Mouse (Mus musculus) hindbrain, postnatal 0 days (tissue): ENCODE results near the gene Trpm3. TPM values are rescaled to one million over a fixed set of nuclear protein-coding genes. Genes with fewer than 3 reads are reported as not detected.

Experiments
- ATAC-seq: fragments of 200-750 bp; cut with Nextera tagmentation; 2 replicates; pipeline ENCODE4 v1.8.0; 2017; ENCODE audit warnings: mild to moderate bottlenecking, moderate TSS enrichment, moderate library complexity
- DNase-seq: peaks from one replicate; pipeline ENCODE4 v3.0.0-alpha.2; 2015; ENCODE audit warnings: low spot score
- H3K27ac ChIP-seq: fragments of 300-500 bp; sonication (generic); 2 replicates; pipeline ENCODE4 v1.5.1; 2014; ENCODE audit warnings: mild to moderate bottlenecking
- H3K27me3 ChIP-seq: fragments of 300-500 bp; sonication (generic); 2 replicates; pipeline ENCODE4 v1.6.1; 2014; ENCODE audit warnings: low read length, mixed read lengths; ENCODE audit not compliant: insufficient read depth
- H3K36me3 ChIP-seq: fragments of 300-500 bp; sonication (generic); 2 replicates; pipeline ENCODE4 v1.6.1; 2014; ENCODE audit warnings: low read length, mixed read lengths; ENCODE audit not compliant: insufficient read depth
- H3K4me1 ChIP-seq: fragments of 300-500 bp; sonication (generic); 2 replicates; pipeline ENCODE4 v1.6.1; 2014; ENCODE audit warnings: antibody characterized with exemption, low read length, mixed read lengths; ENCODE audit not compliant: insufficient read depth
- H3K4me2 ChIP-seq: fragments of 300-500 bp; sonication (generic); 2 replicates; pipeline ENCODE4 v1.6.1; 2014; ENCODE audit warnings: low read depth, mild to moderate bottlenecking, low read length, moderate library complexity, mixed read lengths
- H3K4me3 ChIP-seq: fragments of 300-500 bp; sonication (generic); 2 replicates; pipeline ENCODE4 v1.5.1; 2014; ENCODE audit warnings: low read length
- H3K9ac ChIP-seq: fragments of 300-500 bp; sonication (generic); replicated peaks from 2 replicates; pipeline ENCODE4 v1.6.1; 2014; ENCODE audit warnings: mild to moderate bottlenecking, low read length, moderate library complexity, mixed read lengths
- H3K9me3 ChIP-seq: fragments of 300-500 bp; sonication (generic); 2 replicates; pipeline ENCODE4 v1.6.1; 2016; ENCODE audit warnings: low read length, mixed read lengths
- CTCF ChIP-seq: IDR thresholded peaks from 2 replicates; pipeline ENCODE4 v1.5.1; 2016; ENCODE audit warnings: antibody characterized with exemption, control low read depth, low read depth
- WGBS: fragments of 180-500 bp; shearing (Covaris S2); extraction: QIAGEN DNeasy Blood & Tissue Kit; methylation state at CpG from one replicate; pipeline ENCODE4 v1.1.7; 2014; 5-methylcytosine and 5-hydroxymethylcytosine counted together
- polyA plus RNA-seq: library from polyadenylated mRNA; unstranded; fragments of >200 nt; fragmentation: Nextera tagmentation; extraction: Ambion mirVana; gene quantifications from 2 replicates; pipeline ENCODE4 v1.2.1, GENCODE M21; 2015
- total RNA-seq: library from RNA; depleted of rRNA; stranded (reverse); fragments of >200 nt; gene quantifications from 2 replicates; pipeline ENCODE4 v1.2.3, GENCODE M21; 2014

Trpm3 gene
- total and polyA plus RNA-seq, 2 experiments from 2014 or later: 44.1 to 63.5 TPM

DNA sequence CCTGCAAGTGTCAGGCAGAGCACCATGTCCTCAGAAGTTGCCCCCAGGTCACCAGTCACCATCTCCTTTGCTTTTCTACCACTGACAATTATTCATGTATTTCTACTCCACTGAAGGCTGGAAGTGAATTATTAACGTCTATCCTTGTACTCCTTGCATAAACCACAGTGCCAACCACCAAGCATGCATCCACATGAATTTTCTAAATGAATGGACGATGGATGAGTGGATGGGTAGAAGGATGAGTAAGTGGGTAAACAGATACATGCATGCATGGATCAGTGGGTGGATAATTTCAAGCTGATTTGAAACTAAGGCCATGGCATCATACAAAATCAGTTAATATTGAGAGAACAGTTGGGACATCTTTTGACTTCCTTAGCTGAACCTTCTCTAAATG lies 644.9 kb downstream of the Trpm3 start:
- Histone ChIP-seq H3K4me3 (no peak overlapping the region), H3K9ac (no peak overlapping the region), H3K27ac (no peak overlapping the region), H3K36me3 (no peaks in the 10 kb centered on the region), H3K4me2 (no peak overlapping the region), H3K9me3 (no peaks in the 10 kb centered on the region), H3K4me1 (no peaks in the 10 kb centered on the region), H3K27me3 (no peaks in the 10 kb centered on the region)
- WGBS: 83% methylated on average over 2 of the region's 2 CpGs
- no peak for TF ChIP-seq CTCF
- DNase-seq: no peak
- ATAC-seq: no peak

DNA sequence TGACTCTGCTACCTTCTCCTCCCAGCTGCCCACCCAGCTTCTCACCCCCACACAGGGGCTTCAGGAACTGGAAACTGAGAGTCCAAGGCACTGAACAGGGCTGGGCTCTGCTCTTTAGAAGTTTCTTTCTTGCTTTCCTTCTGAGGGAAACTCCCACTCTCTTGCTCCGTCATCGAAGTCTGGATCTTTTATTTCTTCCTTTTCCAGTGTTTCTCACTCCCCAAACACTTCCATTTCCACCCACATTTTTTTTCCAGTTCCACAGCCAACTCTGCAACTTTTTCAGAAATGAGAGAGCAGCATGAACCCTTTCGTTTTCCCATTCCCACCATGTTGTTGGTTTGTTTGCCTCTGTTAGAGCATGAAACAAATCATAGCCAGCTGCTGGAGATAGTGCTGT lies 650.9 kb downstream of the Trpm3 start:
- no peak overlapping the region for H3K4me2 ChIP-seq
- ATAC-seq (no peak), DNase-seq (no peak)
- H3K36me3 ChIP-seq: no peaks in the 10 kb centered on the region
- H3K4me1 ChIP-seq: no peaks in the 10 kb centered on the region
- WGBS: 81% methylated on average over 3 of the region's 3 CpGs
- H3K9ac ChIP-seq: no peak overlapping the region
- H3K9me3 ChIP-seq: no peaks in the 10 kb centered on the region
- H3K27ac ChIP-seq: no peak overlapping the region
- H3K27me3 ChIP-seq: no peaks in the 10 kb centered on the region
- no peak overlapping the region for H3K4me3 ChIP-seq
- no peak for TF ChIP-seq CTCF

DNA sequence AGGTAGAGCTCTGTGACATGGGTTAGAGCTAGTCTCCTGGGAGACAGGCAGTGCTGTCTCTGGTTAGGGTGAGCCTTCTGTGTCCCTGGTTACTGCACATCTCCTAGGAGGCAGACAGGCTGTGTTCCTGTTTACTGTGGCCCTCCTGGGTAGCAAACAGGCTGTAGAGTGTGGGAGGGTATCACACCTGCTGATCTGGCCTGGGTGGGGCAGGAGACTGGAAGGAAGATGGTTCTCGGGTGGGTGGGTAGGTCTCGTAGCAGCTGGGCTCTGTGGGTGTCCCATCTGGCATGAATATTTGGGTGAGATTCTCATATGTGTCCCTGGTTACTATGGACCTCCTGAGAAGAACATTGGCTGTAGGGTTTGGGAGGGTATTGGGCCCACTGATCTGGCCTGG lies 658.1 kb downstream of the Trpm3 start:
- H3K4me3 ChIP-seq: no peak overlapping the region
- H3K4me2 ChIP-seq: no peak overlapping the region
- no peak overlapping the region for H3K27ac ChIP-seq
- DNase-seq: no peak
- H3K36me3 ChIP-seq: no peaks in the 10 kb centered on the region
- TF ChIP-seq CTCF: no peak
- no peaks in the 10 kb centered on the region for H3K4me1 ChIP-seq
- 81% methylated on average over 2 of the region's 2 CpGs for WGBS
- H3K9me3 ChIP-seq: no peaks in the 10 kb centered on the region
- H3K9ac ChIP-seq: no peak overlapping the region
- H3K27me3 ChIP-seq: no peaks in the 10 kb centered on the region
- no peak for ATAC-seq

DNA sequence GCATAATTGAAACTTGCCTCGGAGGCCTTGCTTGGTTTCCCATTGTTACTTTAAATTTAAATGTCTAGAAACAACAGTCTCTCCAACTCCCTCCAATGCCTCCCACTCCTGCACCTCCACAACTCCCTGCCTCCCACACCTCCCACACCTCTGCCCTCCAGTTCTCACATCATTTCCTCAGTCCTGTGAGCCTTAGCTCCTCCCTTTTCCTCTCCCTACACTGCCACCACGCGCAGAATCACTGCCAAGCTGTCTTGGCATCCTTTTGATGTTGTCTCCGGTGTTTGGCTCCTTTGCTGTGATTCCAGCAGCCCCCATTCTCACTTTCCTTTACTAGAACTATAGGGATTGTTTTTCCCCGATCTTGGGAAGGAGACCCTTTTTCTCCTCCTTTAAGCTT lies 661.6 kb downstream of the Trpm3 start:
- Histone ChIP-seq H3K9me3 (no peaks in the 10 kb centered on the region), H3K4me2 (no peak overlapping the region), H3K9ac (no peak overlapping the region), H3K4me3 (no peak overlapping the region), H3K27me3 (no peaks in the 10 kb centered on the region), H3K36me3 (no peaks in the 10 kb centered on the region), H3K4me1 (no peaks in the 10 kb centered on the region), H3K27ac (no peak overlapping the region)
- ATAC-seq (no peak), DNase-seq (peak; percentile 15)
- 38% methylated on average over 5 of the region's 5 CpGs for WGBS
- TF ChIP-seq CTCF: no peak

DNA sequence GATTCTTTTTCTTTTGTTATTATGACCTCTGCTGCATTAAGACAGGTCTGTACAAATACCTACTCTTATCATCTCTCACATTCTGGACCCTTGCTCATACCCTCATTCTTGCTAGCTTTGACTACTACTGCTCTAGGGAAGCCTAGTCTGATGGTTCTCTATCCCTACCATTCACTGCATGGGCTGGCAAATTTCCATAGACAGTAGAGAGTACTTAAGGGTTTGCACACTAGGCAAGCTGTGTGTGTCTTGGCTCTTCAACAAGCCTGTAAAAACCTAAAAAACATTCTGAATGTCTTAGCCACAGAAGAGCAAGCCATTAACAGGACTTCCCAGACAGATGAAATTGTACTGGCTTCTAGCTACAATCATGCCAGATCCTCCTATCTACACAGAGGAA lies 664.5 kb downstream of the Trpm3 start:
- H3K9ac ChIP-seq: no peak overlapping the region
- no peak overlapping the region for H3K27ac ChIP-seq
- ATAC-seq: no peak
- TF ChIP-seq CTCF: no peak
- no peak overlapping the region for H3K4me2 ChIP-seq
- no peak overlapping the region for H3K4me3 ChIP-seq
- DNase-seq: no peak
- H3K4me1 ChIP-seq: no peaks in the 10 kb centered on the region
- H3K27me3 ChIP-seq: no peaks in the 10 kb centered on the region
- no peaks in the 10 kb centered on the region for H3K36me3 ChIP-seq
- no peaks in the 10 kb centered on the region for H3K9me3 ChIP-seq

DNA sequence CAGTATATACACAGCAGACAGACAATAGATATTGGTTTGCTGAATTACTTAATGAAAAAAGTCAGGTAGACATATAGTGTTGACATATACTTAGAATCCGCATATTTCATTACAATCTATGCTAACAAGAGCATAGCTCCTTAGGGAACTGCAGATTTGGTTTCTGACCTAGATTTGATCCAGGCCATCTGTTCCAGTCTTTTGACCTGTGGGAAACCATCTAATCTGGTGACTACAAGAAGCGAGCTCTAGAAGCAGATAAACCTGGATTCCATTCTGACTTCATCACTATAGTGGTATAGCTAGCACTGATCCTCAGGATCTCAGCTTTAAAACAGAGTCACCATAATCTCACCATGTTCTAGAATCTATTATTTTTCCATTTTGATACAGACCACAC lies 665.5 kb downstream of the Trpm3 start:
- DNase-seq: no peak
- Histone ChIP-seq H3K4me1 (no peaks in the 10 kb centered on the region), H3K27ac (no peak overlapping the region), H3K36me3 (no peaks in the 10 kb centered on the region), H3K27me3 (no peaks in the 10 kb centered on the region), H3K4me3 (no peak overlapping the region), H3K4me2 (no peak overlapping the region), H3K9me3 (no peaks in the 10 kb centered on the region), H3K9ac (no peak overlapping the region)
- 85% methylated on average over 2 of the region's 2 CpGs for WGBS
- no peak for ATAC-seq
- no peak for TF ChIP-seq CTCF

DNA sequence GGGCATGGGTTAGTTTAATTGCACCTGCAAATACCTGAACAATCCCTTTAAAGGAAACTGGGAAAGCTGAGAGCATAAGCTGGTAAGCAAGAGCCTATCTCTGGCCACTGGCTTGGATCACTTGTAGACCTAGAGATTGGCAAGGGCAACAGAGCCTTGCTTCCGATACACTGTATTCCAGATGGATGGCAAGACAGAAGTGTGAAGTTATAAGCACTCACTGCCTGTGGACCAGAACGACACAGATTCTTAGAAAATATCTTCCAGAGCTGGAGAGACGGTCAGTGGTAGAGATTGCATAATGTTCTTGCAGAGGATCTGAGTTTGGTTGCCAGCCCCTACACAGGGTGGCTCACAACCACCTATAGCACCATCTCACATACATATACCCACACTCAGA lies 671.4 kb downstream of the Trpm3 start:
- no peak for TF ChIP-seq CTCF
- no peaks in the 10 kb centered on the region for H3K27me3 ChIP-seq
- WGBS: 89% methylated on average over 3 of the region's 3 CpGs
- H3K9ac ChIP-seq: no peak overlapping the region
- no peak overlapping the region for H3K4me2 ChIP-seq
- H3K9me3 ChIP-seq: 0 out of 2 replicates have a peak, but pooled peaks cover 2% of the 10 kb centered on the region
- H3K4me3 ChIP-seq: no peak overlapping the region
- no peak for DNase-seq
- H3K36me3 ChIP-seq: no peaks in the 10 kb centered on the region
- no peak for ATAC-seq
- no peak overlapping the region for H3K27ac ChIP-seq
- no peaks in the 10 kb centered on the region for H3K4me1 ChIP-seq
